Mouse (Mus musculus) spleen, embryonic (tissue): ENCODE data around the gene Tpx2.

Source experiments
- CTCF ChIA-PET: fragments of 350-600 bp; sonication (Branson Sonifier 250); formaldehyde crosslinking; loops from one replicate; lab custom pipeline; 2022; lab: Charles Lee

The Tpx2 gene

DNA sequence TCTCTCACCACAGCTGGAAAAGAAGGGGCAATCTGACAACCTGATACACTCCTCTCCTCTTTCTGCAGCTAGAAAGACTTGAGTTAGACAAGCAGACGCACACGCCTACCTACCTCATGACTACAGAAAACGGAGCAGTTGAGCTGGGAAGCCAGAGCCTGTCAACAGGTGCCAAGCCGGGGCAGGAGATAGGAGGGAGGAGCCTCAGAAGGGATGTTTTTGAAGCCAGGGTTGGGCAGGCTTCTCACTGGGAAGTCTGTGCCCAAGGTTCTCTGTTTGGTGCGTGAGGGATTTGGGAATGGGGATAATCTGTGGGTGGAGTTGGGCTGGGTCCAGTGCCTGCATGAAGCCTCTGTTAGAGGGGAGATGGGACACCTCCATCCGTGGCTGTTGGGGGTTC lies 63.7 kb downstream of the Tpx2 start:
- CTCF ChIA-PET = no interaction called here

DNA sequence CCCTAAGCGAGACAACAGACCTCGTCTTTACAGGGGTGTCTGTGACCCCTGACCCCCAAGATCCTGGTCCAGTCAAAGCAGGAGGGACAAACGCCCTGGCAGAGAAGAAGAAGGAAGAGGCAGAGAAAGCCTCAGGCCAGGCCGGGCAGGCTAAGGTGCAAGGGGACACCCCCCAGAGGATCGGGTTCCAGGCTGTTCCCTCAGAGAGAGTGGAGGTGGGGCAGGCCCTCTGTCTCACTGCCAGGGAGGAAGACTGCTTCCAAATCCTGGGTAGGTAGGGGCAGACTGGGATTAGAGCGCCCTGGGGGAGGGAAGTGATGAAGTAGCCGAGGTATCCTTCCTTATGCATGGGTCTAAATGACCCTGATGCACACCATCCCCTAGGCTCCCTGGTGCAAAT lies 65.7 kb downstream of the Tpx2 start:
- CTCF ChIA-PET = interaction anchor here (0.6 kb wide), 1 partner anchor 203 kb away, joined by 3 read pairs; no protein-coding TSS in a partner anchor

DNA sequence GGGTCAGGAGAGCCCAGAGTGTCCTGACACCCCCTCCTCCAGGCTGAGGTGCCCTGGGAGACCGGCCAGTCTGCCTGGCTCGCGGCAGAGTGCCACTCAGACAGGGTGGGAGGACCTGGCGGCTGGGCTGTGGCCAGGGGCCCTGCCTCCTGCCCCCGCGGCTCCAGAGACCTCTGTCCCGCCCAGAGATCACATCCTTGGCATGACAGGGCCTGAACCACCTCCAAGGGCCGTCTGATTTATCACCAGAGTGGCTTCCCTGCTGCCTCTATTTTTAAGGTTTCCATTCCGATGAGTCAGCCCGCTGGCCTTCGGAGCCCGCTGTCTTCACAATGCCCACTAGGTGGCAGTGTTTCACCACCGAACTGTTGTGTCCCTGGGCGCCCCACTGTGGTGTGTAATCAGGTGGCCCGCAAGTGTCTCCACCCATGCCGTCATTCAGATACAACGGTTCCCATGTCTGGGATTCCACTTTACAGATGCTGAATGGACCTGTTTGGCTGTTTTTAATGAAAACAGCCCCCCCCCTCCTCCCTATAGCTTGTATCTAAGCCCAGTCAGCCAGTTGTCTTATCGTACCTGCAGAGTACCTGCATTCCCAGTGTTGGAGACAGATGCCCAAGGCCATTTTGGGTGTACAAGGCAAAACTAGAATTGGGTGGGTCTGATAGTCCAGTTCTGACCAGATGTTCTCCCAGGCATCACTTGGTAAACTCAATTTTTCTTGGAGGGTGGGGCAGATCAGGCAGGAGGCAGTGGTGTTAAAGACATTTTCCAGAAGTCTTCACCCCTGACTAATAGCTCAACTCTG lies 66.8 kb downstream of the Tpx2 start:
- CTCF ChIA-PET = interaction anchor here (0.6 kb wide), 2 partner anchors 179 to 236 kb away, joined by 3 to 7 read pairs; no protein-coding TSS in a partner anchor

DNA sequence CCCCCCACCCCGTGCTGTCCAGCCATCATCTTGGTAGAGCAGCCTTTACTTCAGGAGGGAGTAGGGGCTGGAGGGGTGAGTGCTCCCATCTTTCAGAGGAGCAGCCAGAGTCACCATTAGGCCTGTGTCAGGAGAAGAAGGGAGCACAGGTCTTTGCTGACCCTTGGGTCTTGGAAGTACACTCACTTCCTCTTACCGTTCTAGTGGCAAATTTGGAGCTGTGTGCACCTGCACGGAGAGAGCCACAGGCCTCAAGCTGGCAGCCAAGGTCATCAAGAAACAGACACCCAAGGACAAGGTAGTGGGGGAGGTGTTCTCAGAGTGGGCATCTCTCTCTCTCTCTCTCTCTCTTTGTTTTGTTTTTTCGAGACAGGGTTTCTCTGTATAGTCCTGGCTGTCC lies 67.7 kb downstream of the Tpx2 start:
- CTCF ChIA-PET = no interaction called here

DNA sequence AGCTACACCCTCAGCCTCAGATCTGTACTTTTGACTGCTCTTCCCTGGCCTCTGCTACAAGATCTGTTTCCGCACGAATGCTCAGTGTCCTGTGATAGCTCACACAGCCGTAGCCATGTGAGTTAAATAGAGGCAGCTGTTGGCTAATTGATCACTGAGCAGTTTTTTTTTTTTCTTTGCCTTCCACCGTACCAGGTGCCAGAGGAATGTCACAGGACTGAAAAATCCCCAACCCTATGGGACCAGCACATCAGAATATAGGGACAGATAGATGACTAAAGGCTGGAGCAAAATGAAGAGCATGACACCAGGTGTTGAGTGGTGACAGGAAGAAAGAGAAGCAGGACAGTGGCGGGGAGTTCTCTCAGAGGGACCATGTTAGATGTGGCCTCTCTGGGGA lies 68.3 kb downstream of the Tpx2 start:
- CTCF ChIA-PET = no interaction called here

DNA sequence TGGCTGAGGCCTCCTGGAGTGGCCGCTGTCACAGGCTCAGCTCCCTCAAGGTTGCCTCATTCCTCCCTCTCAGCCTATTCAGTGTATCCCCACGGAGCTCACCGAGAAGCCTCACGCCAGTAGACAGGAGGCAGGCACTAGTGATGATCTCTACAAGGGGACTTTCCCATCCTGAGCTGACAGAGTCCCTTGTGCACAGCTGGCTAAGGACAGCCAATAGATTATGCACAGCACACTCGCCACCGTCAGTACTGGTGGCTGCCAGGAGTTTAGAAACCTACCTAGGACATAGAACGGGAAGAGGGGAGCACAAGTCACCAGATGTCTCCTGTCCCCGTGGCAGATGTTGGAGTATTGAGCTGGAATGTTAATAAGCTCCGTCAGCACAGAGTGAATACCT lies 69.9 kb downstream of the Tpx2 start:
- CTCF ChIA-PET = no interaction called here

DNA sequence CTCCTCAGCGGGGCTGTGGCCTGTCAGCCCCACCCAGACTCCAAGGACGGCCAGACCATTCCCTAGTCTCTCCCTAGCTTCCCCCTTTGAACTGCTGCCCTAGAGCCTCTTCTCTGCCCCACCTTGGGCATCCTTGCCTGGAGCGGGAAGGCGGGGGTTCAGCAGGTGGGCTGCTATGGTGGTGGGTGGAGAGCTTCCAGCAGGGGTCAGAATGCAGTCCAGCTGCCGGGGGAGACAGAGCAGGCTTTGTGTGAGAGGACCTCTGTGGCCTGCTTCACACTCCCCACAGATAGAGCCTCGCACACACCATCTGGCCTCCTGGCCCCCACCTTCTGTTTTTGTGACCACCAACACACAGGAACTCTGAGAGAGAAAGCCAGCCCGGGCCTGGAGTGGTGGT lies 74.6 kb downstream of the Tpx2 start:
- CTCF ChIA-PET = no interaction called here

DNA sequence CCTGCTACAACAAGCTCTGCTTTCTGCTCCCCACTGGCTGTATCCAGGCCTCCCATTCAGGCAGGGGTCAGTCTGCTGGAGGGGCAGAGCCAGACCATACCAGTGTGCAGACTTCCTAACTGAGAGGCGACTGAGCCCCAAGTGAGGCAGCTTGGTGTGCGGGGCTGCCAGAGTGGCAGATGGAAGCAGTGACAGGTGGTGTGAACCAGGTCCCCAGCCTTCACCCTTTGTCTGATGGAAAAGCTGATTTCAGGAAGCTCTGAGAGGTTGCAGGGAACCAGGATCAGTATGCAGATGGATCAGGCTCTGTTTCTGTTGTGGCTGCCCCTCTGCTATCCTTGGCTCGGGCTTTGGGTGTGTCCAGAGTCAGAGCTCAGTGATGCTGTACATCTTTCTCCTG lies 75.9 kb downstream of the Tpx2 start:
- CTCF ChIA-PET = interaction anchor here (0.7 kb wide), 1 partner anchor 92 kb away, joined by 4 read pairs; no protein-coding TSS in a partner anchor

DNA sequence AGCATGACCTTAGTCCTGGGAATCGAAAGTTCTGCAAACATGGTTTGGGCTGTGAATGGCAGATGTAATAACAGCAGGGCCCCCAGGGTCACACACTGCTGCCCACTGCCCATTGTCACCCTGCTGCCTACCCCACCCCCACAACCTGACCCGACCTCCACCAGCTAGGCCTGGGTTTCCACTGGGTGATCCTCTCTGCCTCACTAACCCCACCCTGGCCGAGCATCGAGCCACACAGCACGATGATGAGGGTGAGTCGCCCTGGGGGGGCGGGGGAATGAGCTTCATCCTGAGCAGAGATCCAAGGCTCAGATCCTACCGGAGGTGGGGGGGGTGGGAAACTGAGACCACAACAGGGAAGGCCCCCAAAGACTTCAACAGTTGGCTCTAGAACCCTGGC lies 76.4 kb downstream of the Tpx2 start:
- CTCF ChIA-PET = interaction anchor here (0.7 kb wide), 1 partner anchor 91 kb away, joined by 4 read pairs; no protein-coding TSS in a partner anchor

DNA sequence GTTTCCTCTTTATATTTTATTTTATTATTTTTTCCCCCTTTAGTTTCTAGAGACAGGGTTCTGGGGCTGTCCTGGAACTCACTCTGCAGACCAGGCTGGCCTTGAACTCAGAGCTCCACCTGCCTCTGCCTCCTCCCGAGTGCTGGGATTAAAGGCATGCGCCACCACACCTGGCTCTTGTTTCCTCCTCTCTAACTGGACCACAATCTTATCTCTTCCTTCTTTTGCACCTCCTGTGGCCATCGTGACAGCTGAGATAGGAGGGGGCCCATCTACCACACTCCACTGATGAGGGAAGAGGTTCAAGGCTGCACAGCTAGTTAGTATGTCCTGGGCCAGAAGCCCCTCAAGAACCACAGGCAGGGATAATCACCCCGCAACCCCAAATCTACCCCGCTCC lies 76.8 kb downstream of the Tpx2 start:
- CTCF ChIA-PET = no interaction called here

DNA sequence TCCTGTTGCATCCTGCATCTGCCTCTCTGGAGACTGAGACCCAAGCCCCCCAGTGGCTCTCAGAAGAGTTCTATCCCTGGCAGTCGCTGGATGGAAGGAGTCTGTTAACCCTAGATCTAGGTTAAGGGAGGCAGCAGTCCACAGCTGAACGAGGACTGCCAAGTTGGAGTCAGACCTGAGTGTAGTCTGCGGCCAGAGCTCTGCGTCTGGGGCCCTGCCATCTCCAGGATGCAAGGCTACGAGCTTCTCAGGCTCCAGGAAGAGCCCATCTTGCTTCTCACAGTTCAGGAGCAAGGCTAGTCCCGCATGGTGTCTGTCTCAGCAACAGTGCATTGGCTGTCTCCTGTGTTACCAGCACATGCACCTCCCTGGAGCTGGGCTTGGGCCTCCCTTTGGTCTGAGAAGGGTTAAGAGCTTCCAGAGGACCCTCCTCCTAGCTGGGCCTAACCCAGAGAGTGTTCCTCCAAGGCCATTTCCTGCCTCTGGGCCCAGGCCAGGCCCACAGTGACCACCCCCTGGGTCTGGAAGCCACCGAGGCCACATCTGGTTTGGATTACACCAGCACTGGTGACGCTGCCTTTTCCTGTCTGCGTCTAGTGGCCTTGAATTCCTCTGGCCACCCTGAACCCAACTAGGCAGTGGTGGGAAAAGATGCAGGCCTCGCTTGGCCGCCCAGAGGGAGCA lies 77.6 kb downstream of the Tpx2 start:
- CTCF ChIA-PET = no interaction called here

DNA sequence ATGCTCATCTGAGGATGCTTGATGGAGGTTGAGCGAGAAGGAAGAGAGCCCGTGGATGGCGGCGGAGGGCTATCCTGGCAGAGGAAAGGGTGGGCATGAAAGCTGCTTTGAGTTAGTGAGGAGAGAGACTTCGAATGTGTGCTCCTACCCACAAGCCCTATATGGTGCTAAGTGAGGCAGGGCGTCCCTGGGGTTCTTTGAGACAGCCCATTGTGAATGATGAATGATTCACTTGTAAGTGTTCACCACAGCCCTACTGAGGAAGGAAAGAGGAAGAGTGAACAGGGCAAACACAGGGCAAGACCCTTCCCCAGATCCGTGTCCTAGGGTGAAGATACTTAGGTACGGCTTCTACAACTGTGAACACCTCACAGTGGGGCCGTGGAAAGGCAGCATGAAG lies 79.1 kb downstream of the Tpx2 start:
- CTCF ChIA-PET = no interaction called here

DNA sequence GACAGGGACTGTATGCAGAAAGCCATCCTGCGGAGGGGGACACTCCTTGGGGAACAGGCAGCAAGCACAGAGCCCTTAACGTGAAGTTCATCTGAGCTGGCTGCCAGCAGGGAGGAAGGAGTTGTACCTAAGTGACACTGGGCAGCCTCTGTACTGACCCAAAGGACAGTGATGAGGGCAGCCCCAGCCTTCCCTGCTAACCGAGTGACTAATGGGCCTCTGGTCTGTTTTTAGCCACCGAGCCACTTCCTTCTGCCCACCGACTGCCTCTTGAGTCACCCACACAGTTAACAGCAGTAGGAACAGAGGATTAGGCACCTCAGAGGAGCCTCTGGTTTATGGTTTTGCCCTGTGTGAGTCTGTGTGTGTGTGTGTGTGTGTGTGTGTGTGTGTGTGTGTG lies 79.6 kb downstream of the Tpx2 start:
- CTCF ChIA-PET = no interaction called here

DNA sequence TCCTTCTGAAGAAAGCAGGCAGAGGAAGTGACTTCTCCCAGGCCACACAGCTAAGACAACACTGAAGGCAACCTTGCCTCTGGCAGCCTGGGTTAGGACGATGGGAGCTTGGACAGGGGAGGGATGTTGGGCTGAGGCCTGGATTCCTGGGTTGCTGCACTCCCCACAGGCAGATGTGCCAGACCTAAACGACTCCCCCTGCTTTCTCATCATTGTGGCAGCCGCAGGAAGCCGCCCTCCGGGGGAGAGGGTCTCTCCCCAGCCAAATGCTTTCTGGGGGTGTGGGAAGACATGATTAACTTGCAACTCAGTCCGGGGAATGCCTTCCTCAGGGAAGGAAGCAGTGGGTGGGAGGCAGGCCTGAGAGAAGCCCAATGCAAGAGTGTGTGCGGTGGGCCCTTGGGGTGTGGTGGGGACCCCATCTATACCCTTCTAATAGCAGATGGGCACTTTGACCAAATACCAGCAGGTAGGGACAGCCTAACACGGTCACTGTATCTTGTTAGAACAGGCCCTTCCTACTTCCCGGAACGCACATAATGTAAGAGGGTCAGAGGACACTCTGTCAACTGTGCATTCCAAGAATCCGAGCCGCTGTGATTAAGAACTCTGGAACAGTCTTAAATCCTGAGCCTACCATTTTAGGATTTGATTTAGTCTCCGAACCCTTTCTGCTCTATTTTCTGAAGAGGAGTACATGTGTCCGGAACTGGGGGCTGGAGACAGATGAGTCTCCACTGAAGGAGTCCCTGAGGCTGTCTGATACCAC lies 80.6 kb downstream of the Tpx2 start:
- CTCF ChIA-PET = no interaction called here

DNA sequence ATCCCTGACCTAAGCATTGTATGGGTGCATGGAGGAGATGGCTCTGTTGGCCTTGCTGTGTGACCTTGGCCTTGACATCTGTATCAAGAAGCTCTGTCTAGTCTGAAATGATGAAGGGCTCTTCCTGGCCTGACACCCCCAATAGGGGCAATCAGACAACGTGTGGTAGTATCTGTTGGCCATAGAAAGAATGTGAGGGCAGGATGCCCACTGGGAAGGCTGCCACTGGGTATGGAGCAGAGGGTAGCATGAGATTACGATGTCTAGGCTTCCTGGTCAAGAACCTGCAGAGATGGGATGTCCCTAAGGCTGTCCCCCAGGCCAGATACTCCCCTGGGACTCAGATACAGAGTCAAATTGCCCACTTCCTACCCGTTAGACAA lies 81.2 kb downstream of the Tpx2 start:
- CTCF ChIA-PET = no interaction called here

DNA sequence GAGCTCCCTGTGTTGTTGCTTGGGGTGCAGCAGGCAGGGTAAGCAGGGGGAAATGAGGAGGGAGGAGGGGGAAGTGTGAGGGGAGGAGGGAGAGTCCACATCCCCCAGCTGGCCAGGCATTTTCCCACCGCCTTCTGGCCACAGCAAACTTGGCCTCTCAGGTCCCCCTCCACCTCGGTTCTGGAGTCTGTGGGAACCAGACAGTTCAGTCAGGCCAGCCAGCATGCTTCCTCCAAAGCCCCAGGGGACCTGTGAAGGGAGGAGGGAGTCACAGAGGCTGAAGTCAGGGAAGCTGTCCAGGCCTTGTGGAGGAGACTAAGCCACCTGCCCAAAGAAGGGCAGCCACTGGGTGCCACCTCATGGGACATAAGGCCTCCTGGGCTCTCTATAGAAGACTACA lies 82.5 kb downstream of the Tpx2 start:
- CTCF ChIA-PET = no interaction called here

DNA sequence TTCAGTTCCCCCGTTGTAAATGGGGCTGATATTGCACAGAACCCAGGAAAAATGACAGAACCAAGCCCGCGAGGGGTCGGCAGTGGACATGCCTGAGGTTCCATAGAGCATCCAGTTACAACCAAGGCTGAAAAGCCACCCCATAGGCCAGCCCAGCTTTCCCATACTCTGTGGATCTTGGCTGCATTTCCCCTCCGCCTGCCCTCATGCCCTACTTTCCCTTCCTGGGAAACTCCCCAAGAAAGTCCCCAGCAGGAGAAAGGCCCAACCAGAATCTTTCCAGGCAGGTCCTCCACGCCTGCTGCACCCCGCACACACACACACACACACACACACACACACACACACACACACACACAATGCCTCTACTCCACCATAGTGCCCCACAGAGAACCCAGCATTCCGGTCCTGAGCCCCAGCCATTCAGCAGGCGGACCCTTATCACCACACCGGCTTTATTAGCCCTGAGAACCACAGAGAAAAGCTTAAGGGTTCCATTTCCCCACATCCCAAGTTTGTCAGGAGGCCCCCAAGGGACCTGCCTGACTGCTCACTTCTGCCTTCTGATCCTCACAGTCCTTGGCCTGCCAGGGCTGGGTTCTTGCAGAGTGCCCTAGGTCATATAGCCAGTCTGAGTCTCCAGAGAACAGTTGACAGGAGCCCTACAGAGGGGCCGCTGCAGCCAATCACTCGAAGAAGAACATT lies 83.8 kb downstream of the Tpx2 start:
- CTCF ChIA-PET = no interaction called here

DNA sequence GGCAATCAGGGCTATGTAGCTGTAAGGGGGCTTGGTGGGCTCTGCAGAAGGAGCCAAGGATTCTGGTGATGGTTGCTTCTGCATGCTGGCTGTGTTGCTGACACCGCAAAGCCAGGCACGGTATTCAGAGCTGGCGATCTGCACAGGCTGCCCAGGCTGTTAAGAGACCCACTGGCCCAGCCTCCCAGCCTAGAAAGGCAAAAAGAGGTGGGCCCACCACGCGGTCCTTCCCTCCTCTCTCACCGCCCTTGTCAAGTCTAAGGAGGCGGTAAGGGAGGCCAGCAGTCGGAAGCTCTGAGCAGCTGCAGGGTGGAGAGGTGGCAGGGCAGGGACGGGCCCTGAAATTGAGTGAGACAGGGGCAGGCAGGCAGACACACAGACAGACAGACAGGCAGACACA lies 85.3 kb downstream of the Tpx2 start, which contains the start of gene Foxs1:
Gene Foxs1 (minus strand): TSS at position 161 of the 400 bp plus-strand sequence.
- CTCF ChIA-PET = interaction anchor here (0.7 kb wide), 1 partner anchor 43 kb away, joined by 3 read pairs; no protein-coding TSS in a partner anchor

DNA sequence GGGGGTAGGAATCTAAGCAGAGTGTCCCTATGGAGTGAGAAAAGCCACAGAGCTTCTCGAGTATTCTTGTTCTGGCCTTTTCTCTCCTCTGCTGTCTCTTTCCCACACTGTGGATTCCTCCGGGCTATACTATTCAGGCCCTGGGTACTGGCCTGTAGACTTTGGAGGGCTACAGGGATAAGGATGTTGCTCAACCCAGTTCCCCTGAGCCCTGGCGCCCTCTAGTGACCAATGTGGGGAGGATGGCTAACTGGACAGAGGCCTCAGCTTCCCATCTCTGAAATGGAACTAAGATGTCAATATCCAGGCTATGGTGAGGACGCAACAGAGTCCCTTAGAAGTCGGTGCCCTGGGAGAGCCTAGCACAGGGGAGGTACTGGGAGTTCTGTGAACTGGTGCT lies 85.8 kb downstream of the Tpx2 start:
- CTCF ChIA-PET = no interaction called here

DNA sequence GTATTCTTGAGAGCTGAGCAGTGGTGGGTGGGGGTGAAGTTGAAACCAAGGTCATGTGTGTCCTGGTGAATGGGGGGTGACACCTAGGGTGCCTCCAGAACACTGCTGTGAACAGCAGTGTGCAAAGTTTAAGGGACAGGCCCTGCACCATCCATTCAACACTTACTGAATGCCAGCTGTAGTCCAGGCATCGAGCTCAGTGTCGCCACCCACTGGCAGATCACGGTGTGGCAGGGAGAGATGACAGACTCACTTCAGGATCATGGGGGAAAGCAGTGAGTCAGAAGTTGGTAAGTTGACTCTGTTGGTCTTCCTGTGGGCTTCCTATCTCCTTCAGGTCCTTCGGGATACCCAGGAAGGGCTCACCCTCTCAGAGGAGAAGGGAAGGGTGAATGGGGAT lies 92.1 kb downstream of the Tpx2 start:
- CTCF ChIA-PET = interaction anchor here (0.6 kb wide), 1 partner anchor 176 kb away, joined by 4 read pairs; no protein-coding TSS in a partner anchor

DNA sequence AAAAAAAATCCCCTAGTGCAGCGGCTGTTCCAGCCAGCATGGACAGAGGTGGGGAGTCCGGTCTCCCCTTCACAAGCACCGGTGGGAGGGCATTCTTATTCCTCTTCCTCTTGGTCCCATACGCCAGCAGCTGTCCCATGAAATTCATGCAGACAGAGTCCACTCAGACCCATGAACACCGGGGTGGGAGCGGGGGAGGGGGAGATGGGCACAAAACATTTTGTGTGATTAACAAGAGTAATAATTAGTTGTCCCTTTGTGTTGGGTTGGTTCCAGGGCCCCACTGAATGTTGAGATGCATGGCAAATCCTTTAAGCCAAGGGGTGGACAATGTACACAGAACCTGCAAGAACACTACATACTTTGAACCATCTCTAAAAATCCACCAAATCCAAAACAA lies 93.3 kb downstream of the Tpx2 start:
- CTCF ChIA-PET = no interaction called here
